Mouse (Mus musculus) embryonic facial prominence, embryonic 11.5 days (tissue): ENCODE data around the gene Atad5. TPM values are rescaled to one million over a fixed set of nuclear protein-coding genes. Genes with fewer than 3 reads are reported as not detected.
A peak's percentile ranks its signal among the peaks of the same experiment; 100 is the strongest.

Source experiments
- ATAC-seq: fragments of 200-750 bp; cut with Nextera tagmentation; replicated peaks from 2 replicates; pipeline ENCODE4 v1.8.0; 2017; ENCODE audit warnings: low read depth; ENCODE audit not compliant: insufficient number of reproducible peaks, low FRiP score, low TSS enrichment
- DNase-seq: peaks from one replicate; pipeline ENCODE4 v3.0.0-alpha.2; 2015; ENCODE audit warnings: low spot score
- H3K27ac ChIP-seq: fragments of 300-500 bp; sonication (generic); replicated peaks from 2 replicates; pipeline ENCODE4 v1.5.1; 2014; ENCODE audit warnings: mild to moderate bottlenecking, low read depth, low read length, control low read depth
- H3K27me3 ChIP-seq: fragments of 300-500 bp; sonication (generic); 2 replicates; pipeline ENCODE4 v1.6.1; 2014; ENCODE audit warnings: mild to moderate bottlenecking, low read length, moderate library complexity, mixed read lengths; ENCODE audit not compliant: control insufficient read depth, insufficient read depth
- H3K36me3 ChIP-seq: fragments of 300-500 bp; sonication (generic); replicated peaks from 2 replicates; pipeline ENCODE4 v1.6.1; 2014; ENCODE audit warnings: low read depth, mild to moderate bottlenecking, low read length, moderate library complexity, mixed read lengths; ENCODE audit not compliant: control insufficient read depth, insufficient read depth
- H3K4me1 ChIP-seq: fragments of 300-500 bp; sonication (generic); 2 replicates; pipeline ENCODE4 v1.6.1; 2014; ENCODE audit warnings: low read length, mixed read lengths; ENCODE audit not compliant: control insufficient read depth, insufficient read depth
- H3K4me2 ChIP-seq: fragments of 300-500 bp; sonication (generic); 2 replicates; pipeline ENCODE4 v1.6.1; 2014; ENCODE audit warnings: low read depth, mild to moderate bottlenecking, control low read depth, low read length, moderate library complexity
- H3K4me3 ChIP-seq: fragments of 300-500 bp; sonication (generic); 2 replicates; pipeline ENCODE4 v1.5.1; 2014; ENCODE audit warnings: low read depth, low read length, control low read depth
- H3K9ac ChIP-seq: fragments of 300-500 bp; sonication (generic); replicated peaks from 2 replicates; pipeline ENCODE4 v1.6.1; 2014; ENCODE audit warnings: mild to moderate bottlenecking, control low read depth, low read length
- H3K9me3 ChIP-seq: fragments of 300-500 bp; sonication (generic); replicated peaks from 2 replicates; pipeline ENCODE4 v1.6.1; 2016; ENCODE audit warnings: mild to moderate bottlenecking, low read length, inconsistent platforms, mixed read lengths; ENCODE audit not compliant: control insufficient read depth
- WGBS: fragments of 180-500 bp; shearing (Covaris S2); extraction: QIAGEN DNeasy Blood & Tissue Kit; methylation state at CpG from one replicate; pipeline ENCODE4 v1.1.7; 2014; 5-methylcytosine and 5-hydroxymethylcytosine counted together
- polyA plus RNA-seq: library from polyadenylated mRNA; unstranded; fragments of >200 nt; fragmentation: Nextera tagmentation; extraction: Ambion mirVana; gene quantifications from 2 replicates; pipeline ENCODE4 v1.2.1, GENCODE M21; 2014

Gene Atad5
- polyA plus RNA-seq, 1 experiment from 2014 or later = 22.5 TPM

DNA sequence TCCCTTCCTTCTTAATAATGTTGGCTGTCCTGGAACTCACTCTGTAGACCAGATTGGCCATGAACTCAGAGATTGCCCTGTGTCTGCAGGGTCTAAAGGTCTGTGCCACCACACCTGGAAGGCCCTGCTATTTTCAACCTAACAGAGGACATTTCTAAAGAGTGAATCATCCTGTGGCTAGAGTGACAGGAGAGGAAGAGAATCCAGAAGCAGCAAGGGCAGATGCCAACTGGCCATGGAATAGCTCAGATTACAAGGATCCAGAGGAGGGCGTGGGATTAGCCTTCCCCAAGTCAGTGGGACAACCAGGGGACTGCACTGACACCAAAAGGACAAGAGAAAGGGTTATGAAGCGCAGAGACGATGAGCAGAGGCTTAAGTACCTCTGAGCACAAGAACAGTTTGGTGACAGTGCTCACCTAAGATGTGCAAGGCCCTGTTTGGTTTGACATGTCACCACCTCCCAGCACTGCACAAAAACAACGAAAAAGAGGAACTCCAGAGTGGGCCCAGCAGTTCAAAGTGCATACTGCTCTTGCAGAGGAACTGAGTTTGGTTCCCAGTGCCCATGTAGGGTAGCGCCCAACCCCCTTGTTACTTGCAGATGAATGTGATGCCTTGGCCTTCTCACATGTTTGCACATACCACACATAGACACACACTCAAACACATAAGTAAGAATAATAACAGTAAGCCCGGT, 3.7 kb upstream of the Atad5 start:
- Histone ChIP-seq H3K36me3 (no peaks in the 10 kb centered on the region), H3K4me3 (no peak overlapping the region), H3K9me3 (no peaks in the 10 kb centered on the region), H3K27ac (no peak overlapping the region), H3K4me1 (no peaks in the 10 kb centered on the region), H3K9ac (no peak overlapping the region), H3K4me2 (no peak overlapping the region), H3K27me3 (no peaks in the 10 kb centered on the region)
- 76% methylated on average over 6 of the region's 6 CpGs for WGBS
- no peak for ATAC-seq
- DNase-seq = no peak

DNA sequence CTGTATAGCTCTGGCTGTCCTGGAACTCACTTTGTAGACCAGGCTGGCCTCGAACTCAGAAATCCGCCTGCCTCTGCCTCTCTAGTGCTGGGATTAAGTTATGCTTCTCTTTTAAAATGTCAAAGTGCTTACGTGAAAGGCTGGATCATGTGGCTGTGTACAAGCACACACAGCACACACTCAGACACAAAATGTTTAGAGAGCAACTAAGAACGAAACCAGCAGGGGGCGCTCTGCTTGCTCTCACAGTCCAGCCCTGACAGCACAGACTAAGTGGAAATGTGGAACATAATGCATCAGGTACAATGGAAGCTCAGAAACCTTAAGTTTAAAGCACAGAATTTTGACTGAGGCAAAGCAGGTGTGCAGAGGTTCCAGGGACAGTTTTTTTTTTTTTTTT, 2.4 kb upstream of the Atad5 start:
- no peaks in the 10 kb centered on the region for H3K36me3 ChIP-seq
- peak; percentile 90 for DNase-seq
- no peak overlapping the region for H3K27ac ChIP-seq
- no peak; the same call in 1 of the 2 replicates for ATAC-seq
- H3K9me3 ChIP-seq = no peaks in the 10 kb centered on the region
- H3K27me3 ChIP-seq = no peaks in the 10 kb centered on the region
- H3K4me1 ChIP-seq = no peaks in the 10 kb centered on the region
- no peak overlapping the region for H3K4me3 ChIP-seq
- no peak overlapping the region for H3K9ac ChIP-seq
- 8% methylated on average over 5 of the region's 5 CpGs for WGBS
- no peak overlapping the region for H3K4me2 ChIP-seq

DNA sequence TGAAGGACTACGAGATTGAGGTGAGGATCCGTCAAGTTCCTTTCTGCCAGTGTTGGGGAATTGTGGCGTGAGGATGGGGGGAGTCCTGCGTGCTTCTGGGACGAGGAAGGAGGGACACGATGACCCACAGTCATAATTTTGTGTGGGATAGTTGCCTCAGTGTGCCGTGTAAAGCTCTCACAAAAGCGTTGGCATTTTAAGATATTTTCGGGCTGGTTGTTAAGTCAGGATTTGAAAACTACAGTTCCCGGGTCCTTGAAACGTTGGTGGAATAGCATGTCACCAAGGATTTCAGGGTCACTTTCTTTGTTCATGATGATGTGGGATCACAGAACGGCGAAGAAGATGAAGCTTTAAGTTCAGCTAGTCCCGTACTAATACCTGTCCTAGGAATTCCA, 616 bp downstream of the Atad5 start:
- peak overlapping the region; percentile 41; the same call in 1 of the 2 replicates for H3K27ac ChIP-seq
- peak overlapping the region; percentile 99 for H3K4me3 ChIP-seq

DNA sequence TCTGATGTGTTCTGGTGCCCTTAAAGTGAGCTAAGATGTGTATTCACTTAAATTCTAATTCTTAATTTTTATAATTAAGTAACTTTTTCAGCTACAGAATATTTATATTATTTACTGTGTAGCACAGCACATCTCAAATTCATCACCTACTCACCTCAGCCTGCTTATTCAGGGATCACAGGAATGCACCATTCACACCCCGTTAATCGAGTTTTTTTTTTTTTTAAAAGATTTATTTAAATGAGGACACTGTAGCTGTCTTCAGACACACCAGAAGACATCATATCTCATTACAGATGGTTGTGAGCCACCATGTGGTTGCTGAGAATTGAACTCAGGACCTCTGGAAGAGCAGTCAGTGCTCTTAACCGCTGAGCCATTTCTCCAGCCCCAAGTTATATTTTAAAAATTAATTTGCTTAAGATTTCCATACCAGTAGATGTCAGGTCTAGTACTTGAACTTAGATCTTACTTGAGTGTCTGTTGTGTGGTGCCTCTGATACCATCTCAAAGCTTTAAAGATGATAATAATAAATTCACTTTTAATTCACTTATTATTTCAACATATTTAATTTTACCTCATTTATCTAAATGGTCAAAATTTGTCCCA, 1.5 kb downstream of the Atad5 start:
- peak overlapping the region; percentile 99 for H3K4me3 ChIP-seq
- no peak for DNase-seq
- no peaks in the 10 kb centered on the region for H3K27me3 ChIP-seq
- H3K9me3 ChIP-seq = no peaks in the 10 kb centered on the region
- H3K4me1 ChIP-seq = no peaks in the 10 kb centered on the region
- H3K36me3 ChIP-seq = no peaks in the 10 kb centered on the region
- H3K4me2 ChIP-seq = peak overlapping the region; percentile 57; the same call in 1 of the 2 replicates
- no peak for ATAC-seq
- H3K27ac ChIP-seq = no peak overlapping the region
- WGBS = 64% methylated on average over 3 of the region's 3 CpGs
- H3K9ac ChIP-seq = no peak overlapping the region

More for the DNA sequence above, 616 bp downstream of the Atad5 start:
- H3K9me3 ChIP-seq = no peaks in the 10 kb centered on the region
- H3K27me3 ChIP-seq = no peaks in the 10 kb centered on the region
- no peak for ATAC-seq
- H3K36me3 ChIP-seq = no peaks in the 10 kb centered on the region
- peak; percentile 15 for DNase-seq
- H3K4me2 ChIP-seq = peak overlapping the region; percentile 57
- peak overlapping the region; percentile 97 for H3K9ac ChIP-seq
- H3K4me1 ChIP-seq = no peaks in the 10 kb centered on the region
- under 1% methylated on average over 14 of the region's 14 CpGs for WGBS

DNA sequence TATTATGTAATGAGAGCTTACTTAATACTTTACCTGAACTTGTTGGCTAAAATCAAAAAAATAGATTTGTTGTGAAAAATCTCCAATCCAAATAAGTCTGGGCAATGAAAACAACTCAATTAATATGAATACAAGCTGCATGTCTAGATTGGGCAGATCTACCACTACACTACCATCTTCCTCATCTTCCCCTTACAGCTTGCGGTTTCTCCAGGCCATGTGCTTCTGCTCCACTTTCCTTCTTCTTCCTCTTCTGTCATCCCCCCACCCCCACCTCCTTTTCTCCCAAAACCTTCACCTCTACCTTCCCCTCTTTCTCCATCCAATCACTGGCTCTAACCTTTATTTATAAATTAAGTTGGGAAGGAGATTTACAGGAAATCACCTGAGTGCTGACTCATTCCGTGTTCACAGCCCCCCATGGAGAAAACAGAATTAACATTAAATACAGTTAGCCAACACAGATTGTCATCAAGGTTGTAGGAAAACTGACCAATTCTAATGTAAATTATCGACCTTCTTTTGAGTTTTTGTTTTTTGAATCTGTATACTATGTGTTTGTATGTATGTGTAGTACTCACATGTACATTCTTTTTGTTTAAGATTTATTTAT, 9.3 kb downstream of the Atad5 start:
- no peak for ATAC-seq
- Histone ChIP-seq H3K4me2 (no peak overlapping the region), H3K36me3 (peaks cover 2% of the 10 kb centered on the region), H3K27me3 (no peaks in the 10 kb centered on the region), H3K9me3 (no peaks in the 10 kb centered on the region), H3K4me3 (no peak overlapping the region), H3K4me1 (no peaks in the 10 kb centered on the region), H3K9ac (no peak overlapping the region), H3K27ac (no peak overlapping the region)
- DNase-seq = no peak
- 95% methylated on average over 3 of the region's 3 CpGs for WGBS

DNA sequence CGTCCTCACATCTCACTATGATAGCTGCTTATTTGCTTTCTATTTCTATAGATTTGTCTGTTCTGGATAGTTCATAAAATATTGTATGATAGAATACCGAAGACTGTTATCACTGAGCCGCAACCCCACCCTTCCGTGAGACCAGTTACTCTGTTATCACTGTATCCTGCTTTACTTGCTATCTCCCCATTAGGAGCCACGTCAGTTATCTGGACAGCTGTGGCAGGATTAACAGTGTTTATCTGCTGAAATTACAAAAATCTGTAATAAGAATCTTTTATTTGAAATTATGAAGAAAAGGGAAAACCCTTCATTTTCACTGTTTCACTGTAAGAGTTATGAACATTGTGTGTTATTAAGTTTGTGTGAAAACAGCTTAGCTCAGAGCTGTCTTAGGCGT, 12.1 kb downstream of the Atad5 start:
- WGBS = 90% methylated on average over 6 of the region's 6 CpGs
- peaks cover 2% of the 10 kb centered on the region for H3K36me3 ChIP-seq

DNA sequence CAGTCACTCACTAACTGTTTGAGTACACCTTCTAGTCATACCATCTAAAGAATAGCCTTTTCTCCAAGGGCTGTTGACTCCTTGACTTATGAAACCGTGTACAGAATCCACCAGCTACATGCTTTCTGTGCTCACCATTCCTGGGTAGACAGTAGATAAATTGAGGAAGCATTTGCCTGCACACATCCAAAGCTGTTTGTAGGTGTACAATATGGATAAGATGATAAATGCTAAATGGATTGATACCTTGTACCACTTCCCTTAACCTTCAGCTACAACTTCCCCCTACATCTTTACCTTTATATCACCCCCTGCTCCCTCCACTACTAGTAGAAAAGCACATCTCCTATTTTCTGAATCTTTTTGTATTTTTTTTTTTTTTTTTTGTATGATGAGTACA, 15.2 kb downstream of the Atad5 start:
- no peak for ATAC-seq
- no peaks in the 10 kb centered on the region for H3K4me1 ChIP-seq
- H3K27me3 ChIP-seq = no peaks in the 10 kb centered on the region
- H3K9me3 ChIP-seq = no peaks in the 10 kb centered on the region
- H3K27ac ChIP-seq = no peak overlapping the region
- H3K36me3 ChIP-seq = peaks cover 2% of the 10 kb centered on the region
- DNase-seq = no peak
- H3K9ac ChIP-seq = no peak overlapping the region
- 90% methylated on average over 1 of the region's 1 CpGs for WGBS
- no peak overlapping the region for H3K4me2 ChIP-seq
- no peak overlapping the region for H3K4me3 ChIP-seq

More for the DNA sequence above, 12.1 kb downstream of the Atad5 start:
- DNase-seq (no peak), ATAC-seq (no peak)
- Histone ChIP-seq H3K27me3 (no peaks in the 10 kb centered on the region), H3K9ac (no peak overlapping the region), H3K9me3 (no peaks in the 10 kb centered on the region), H3K4me1 (no peaks in the 10 kb centered on the region), H3K27ac (no peak overlapping the region), H3K4me3 (no peak overlapping the region), H3K4me2 (no peak overlapping the region)

DNA sequence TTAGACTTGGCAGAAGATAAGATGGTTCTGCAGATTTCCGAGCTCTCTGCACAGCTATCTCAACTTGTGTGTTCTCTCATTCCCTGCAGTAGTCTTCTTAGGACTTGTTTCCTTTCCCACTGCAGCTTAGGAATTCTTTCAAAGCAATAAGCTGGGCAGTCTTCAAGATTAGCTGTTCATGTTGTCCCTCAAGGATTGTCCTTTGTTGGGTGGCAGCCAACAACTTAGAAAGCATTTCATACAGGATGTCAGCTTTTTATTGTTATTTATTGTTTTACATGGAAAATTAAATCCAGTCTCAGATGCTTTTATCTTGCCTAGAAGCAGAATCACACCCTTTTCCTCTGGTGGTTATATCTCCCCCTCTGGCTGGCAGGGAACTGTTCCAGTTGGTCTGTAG, 27.2 kb downstream of the Atad5 start:
- Histone ChIP-seq H3K36me3 (peaks cover 5% of the 10 kb centered on the region), H3K4me1 (no peaks in the 10 kb centered on the region), H3K27ac (no peak overlapping the region), H3K9ac (no peak overlapping the region), H3K27me3 (no peaks in the 10 kb centered on the region), H3K9me3 (no peaks in the 10 kb centered on the region), H3K4me3 (no peak overlapping the region), H3K4me2 (no peak overlapping the region)
- 91% methylated on average over 1 of the region's 1 CpGs for WGBS
- ATAC-seq (no peak), DNase-seq (no peak)
